Mouse (Mus musculus) thymus, adult 2 months (tissue): ENCODE data around the gene Zfp595. TPM values are rescaled to one million over a fixed set of nuclear protein-coding genes. Genes with fewer than 3 reads are reported as not detected.
"Not testable (repeated sequence)": the region's sequence is repeated elsewhere in the genome, so short reads cannot be mapped to it uniquely, and the experiment has no call there.

Source experiments
- DNase-seq: peaks from one replicate; pipeline ENCODE4 v3.0.0; 2021
- H3K27ac ChIP-seq: fragments of 200-500 bp; 2 replicates; pipeline ENCODE4 v1.5.1; 2012; ENCODE audit warnings: low read length, control low read depth; ENCODE audit not compliant: control insufficient read depth, insufficient read depth
- H3K27me3 ChIP-seq: fragments of 200-500 bp; 2 replicates; pipeline ENCODE4 v1.6.1; 2012; ENCODE audit warnings: mild to moderate bottlenecking, low read length, moderate library complexity, mixed read lengths; ENCODE audit not compliant: control insufficient read depth, insufficient read depth
- H3K36me3 ChIP-seq: fragments of 200-500 bp; 2 replicates; pipeline ENCODE4 v1.6.1; 2012; ENCODE audit warnings: mild to moderate bottlenecking, low read length, moderate library complexity; ENCODE audit not compliant: control insufficient read depth, insufficient read depth
- H3K4me1 ChIP-seq: fragments of 200-500 bp; replicated peaks from 2 replicates; pipeline ENCODE4 v1.6.1; 2012; ENCODE audit warnings: low read length; ENCODE audit not compliant: control insufficient read depth, insufficient read depth
- H3K4me3 ChIP-seq: fragments of 200-500 bp; 2 replicates; pipeline ENCODE4 v1.5.1; 2012; ENCODE audit warnings: mild to moderate bottlenecking, low read length, control low read depth, moderate library complexity; ENCODE audit not compliant: control insufficient read depth, insufficient read depth
- CTCF ChIP-seq: fragments of 200-500 bp; IDR thresholded peaks from 2 replicates; pipeline ENCODE4 v1.5.1; 2012; ENCODE audit warnings: mild to moderate bottlenecking, control low read depth, low read length, moderate library complexity, borderline replicate concordance; ENCODE audit not compliant: control insufficient read depth, poor library complexity, insufficient read depth; ENCODE audit errors: extremely low read depth
- POLR2A ChIP-seq: fragments of 200-500 bp; IDR thresholded peaks from 2 replicates; pipeline ENCODE4 v1.6.1; 2012; ENCODE audit warnings: mild to moderate bottlenecking, low read length, control low read depth, moderate library complexity; ENCODE audit not compliant: control insufficient read depth, poor library complexity, insufficient read depth; ENCODE audit errors: extremely low read depth
- WGBS: fragments of 180-500 bp; shearing (Covaris S2); methylation state at CpG from one replicate; pipeline ENCODE4 v1.1.7; 2018; 5-methylcytosine and 5-hydroxymethylcytosine counted together
- polyA plus RNA-seq: library from polyadenylated mRNA; depleted of rRNA; stranded (reverse); fragments of >200 nt; gene quantifications from 2 replicates; pipeline ENCODE4 v1.2.3, GENCODE M21; 2012; rRNA removed

Gene Zfp595
- 1.5 and 2.0 TPM in 2 replicates for polyA plus RNA-seq

DNA sequence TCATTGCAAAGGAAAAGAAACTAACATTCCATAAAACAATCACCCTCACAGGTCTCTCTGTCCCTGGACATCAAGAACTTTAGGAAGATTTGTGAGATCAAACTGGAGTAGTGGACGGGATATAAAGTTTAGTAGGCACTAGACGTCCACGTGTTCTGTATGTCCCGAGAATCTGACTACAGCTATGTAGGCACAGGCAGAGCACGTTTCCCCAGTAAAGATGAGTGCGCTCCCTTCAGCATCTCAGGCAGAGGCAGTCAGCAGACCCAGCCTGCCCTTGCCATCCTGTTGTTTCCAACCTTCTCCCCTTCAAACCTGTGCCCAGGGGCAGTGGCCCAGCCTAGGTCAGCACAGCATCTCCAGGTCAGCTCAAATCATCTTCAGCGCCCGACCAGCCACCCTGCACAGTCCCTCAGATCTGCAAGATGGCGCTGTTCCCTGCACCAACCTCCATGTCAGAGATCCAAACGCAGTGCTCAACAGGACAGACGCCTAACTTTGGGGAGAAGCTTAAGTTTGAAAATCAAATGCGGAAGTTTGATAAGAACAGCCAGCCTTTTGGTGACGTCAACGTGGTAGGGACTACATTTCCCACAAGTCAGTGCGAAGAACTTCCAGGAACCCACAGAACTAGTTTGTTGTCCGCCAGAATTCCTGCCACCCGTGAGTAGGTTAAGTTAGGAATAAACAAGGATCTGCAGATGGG, at the start of gene Zfp595:
Gene Zfp595, minus strand, starts transcription at position 552 of the 706 bp plus-strand sequence.
- Histone ChIP-seq H3K36me3 (no peaks in the 10 kb centered on the region), H3K27me3 (no peaks in the 10 kb centered on the region), H3K27ac (peak within 1 kb of the TSS; percentile 61), H3K4me1 (peaks cover 4% of the 10 kb centered on the region; the same call in 1 of the 2 replicates), H3K4me3 (peak within 1 kb of the TSS; percentile 81)
- WGBS = 8% methylated on average over 17 of the region's 17 CpGs
- TF ChIP-seq POLR2A (no peak), CTCF (peak; percentile 38; the same call in 1 of the 2 replicates)
- DNase-seq = peak; percentile 85

- not testable (repeated sequence) for H3K4me1 ChIP-seq, H3K27ac ChIP-seq, H3K4me3 ChIP-seq, H3K36me3 ChIP-seq, H3K27me3 ChIP-seq
- WGBS = 53% methylated on average over 3 of the region's 3 CpGs
- DNase-seq = peak; percentile 6
These were observed 43.9 kb upstream of the Zfp595 start for GRCm38 (mm10) chr13:67376255-67376654.

DNA sequence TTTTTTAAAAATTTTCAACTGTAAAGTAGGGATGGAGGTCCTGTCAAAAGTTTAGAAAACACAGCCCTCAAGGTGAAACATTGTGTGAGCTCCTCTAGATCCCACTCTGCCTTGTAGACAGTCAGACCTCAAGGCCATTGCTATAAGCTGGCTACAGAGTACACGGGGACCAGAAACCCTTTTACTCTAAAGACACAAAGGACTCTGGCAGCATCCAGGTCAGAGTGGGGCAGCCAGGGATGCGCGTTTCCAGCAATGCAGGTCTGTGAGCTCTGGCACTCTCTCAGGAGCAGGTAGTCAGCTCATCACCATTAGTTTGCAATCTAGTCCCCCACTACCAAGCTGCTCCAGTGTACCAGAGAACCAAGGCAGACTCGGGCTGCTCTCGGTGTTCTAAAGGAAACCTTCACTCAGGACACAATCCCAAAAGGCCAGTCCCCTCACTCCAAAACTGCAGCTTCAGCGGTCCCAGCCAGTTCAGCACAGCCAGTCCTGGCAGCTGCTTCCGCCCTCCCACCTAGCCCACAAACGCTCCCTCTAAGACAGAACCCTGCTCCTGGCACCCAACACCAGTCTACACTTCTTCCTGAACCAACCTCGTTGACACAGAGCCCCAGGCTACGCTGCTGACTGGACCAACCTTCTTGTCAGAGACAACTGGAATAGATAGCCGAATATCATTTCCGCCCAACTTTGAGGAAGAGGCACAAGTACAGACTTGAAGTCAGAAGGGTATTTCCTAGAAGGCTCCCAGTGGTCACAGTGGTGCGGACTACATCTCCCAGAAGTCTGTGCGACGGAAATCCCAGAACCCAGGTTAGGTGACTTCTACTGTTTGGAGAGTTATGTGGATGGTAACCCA, 42.9 kb upstream of the Zfp595 start, which contains the start of the genes Gm28041 and Zfp456:
Gene Gm28041, minus strand, starts transcription at position 684 of the 862 bp plus-strand sequence.
Gene Zfp456, minus strand, starts transcription at position 761 of the 862 bp plus-strand sequence.
- H3K27ac ChIP-seq, H3K27me3 ChIP-seq, H3K36me3 ChIP-seq, H3K4me1 ChIP-seq: not testable (repeated sequence)
- WGBS = 8% methylated on average over 14 of the region's 15 CpGs
- H3K4me3 ChIP-seq = peak within 1 kb of the TSS; percentile 73
- peak; percentile 83 for DNase-seq

DNA sequence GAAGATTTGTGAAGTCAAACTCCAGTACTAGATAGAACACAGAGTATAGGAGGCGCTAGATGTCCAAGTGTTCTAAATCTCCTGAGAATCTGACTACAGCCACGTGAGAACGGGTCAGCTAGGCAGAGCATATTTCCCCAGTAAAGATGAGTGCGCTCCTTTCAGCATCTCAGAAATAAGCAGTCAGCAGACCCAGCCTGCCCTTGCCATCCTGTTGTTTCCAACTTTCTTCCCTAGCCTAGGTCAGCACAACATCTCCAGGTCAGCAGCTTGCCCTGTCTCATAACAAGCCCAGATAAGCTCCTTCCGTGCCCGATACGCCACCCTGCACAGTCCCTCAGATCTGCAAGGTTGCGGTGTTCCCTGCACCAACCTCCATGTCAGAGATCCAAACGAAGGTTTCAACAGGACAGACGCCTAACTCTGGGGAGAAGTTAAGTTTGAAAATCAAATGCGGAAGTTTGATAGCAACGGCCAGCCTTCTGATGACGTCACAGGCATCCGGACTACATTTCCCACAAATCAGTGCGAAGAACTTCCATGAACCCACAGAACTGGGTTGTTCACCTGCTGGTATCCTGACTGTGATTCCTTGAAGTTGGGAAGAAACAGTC, 27.9 kb upstream of the Zfp595 start, which contains the start of the genes Gm28044 and Zfp953:
Gene Gm28044, minus strand, starts transcription at position 406 of the 614 bp plus-strand sequence.
Gene Zfp953, minus strand, starts transcription at position 475 of the 614 bp plus-strand sequence.
- H3K4me1 ChIP-seq = no peaks in the 10 kb centered on the region; the same call in 1 of the 2 replicates
- TF ChIP-seq POLR2A (0 out of 2 replicates have a peak, but pooled peaks have one; percentile 25), CTCF (no peak)
- H3K27ac ChIP-seq = peak within 1 kb of the TSS; percentile 64
- under 1% methylated on average over 15 of the region's 15 CpGs for WGBS
- peak within 1 kb of the TSS; percentile 77 for H3K4me3 ChIP-seq
- no peaks in the 10 kb centered on the region for H3K36me3 ChIP-seq
- peak; percentile 88 for DNase-seq
- H3K27me3 ChIP-seq = no peaks in the 10 kb centered on the region

DNA sequence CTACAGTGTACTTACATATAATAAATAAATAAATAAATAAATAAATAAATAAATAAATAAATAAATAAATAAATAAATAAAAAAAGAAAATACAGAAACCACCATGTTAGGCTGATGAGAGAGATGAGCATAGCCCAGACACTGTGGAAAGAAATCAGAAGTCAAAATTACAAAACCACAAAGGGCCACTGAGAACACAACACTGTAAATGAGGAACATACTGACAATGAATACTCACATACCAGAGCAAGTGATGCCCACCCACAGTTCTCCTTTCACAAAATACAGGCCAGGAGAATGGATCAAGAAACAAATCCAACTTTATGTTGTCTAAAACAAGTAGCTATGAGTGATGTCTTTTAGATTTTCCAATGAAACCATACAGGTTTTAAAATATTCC, 19.5 kb upstream of the Zfp595 start:
- Histone ChIP-seq H3K27ac (no peak overlapping the region), H3K36me3 (no peaks in the 10 kb centered on the region), H3K4me1 (no peaks in the 10 kb centered on the region), H3K27me3 (no peaks in the 10 kb centered on the region), H3K4me3 (no peak overlapping the region)
- no peak for DNase-seq
- TF ChIP-seq POLR2A (no peak), CTCF (no peak)

GRCm38 (mm10) chr13:67343422-67343821, 11.1 kb upstream of the Zfp595 start:
- Histone ChIP-seq H3K4me1 (no peaks in the 10 kb centered on the region), H3K27me3 (no peaks in the 10 kb centered on the region), H3K36me3 (peaks cover 32% of the 10 kb centered on the region), H3K27ac (no peak overlapping the region), H3K4me3 (no peak overlapping the region)
- no peak for TF ChIP-seq CTCF
- TF ChIP-seq POLR2A = no peak
- 95% methylated on average over 2 of the region's 2 CpGs for WGBS
- DNase-seq = no peak
